Mouse (Mus musculus) forebrain, embryonic 11.5 days (tissue): ENCODE results near the gene 4930519G04Rik. TPM values are rescaled to one million over a fixed set of nuclear protein-coding genes. Genes with fewer than 3 reads are reported as not detected.

Experiments used
- ATAC-seq: fragments of 200-750 bp; cut with Nextera tagmentation; replicated peaks from 2 replicates; pipeline ENCODE4 v1.8.0; 2017; ENCODE audit warnings: moderate TSS enrichment; ENCODE audit not compliant: low FRiP score
- DNase-seq: peaks from one replicate; pipeline ENCODE4 v3.0.0-alpha.2; 2017; ENCODE audit warnings: low spot score
- H3K27ac ChIP-seq: fragments of 300-500 bp; sonication (generic); 2 replicates; pipeline ENCODE4 v1.5.1; 2014; ENCODE audit warnings: low read depth, low read length
- H3K27me3 ChIP-seq: fragments of 300-500 bp; sonication (generic); 2 replicates; pipeline ENCODE4 v1.6.1; 2014; ENCODE audit warnings: mild to moderate bottlenecking, low read length, mixed read lengths; ENCODE audit not compliant: control insufficient read depth, insufficient read depth
- H3K36me3 ChIP-seq: fragments of 300-500 bp; sonication (generic); 2 replicates; pipeline ENCODE4 v1.6.1; 2014; ENCODE audit warnings: mild to moderate bottlenecking, low read length, moderate library complexity, mixed read lengths; ENCODE audit not compliant: control insufficient read depth, insufficient read depth
- H3K4me1 ChIP-seq: fragments of 300-500 bp; sonication (generic); replicated peaks from 2 replicates; pipeline ENCODE4 v1.6.1; 2014; ENCODE audit warnings: low read length, mixed read lengths; ENCODE audit not compliant: control insufficient read depth, insufficient read depth
- H3K4me2 ChIP-seq: fragments of 300-500 bp; sonication (generic); 2 replicates; pipeline ENCODE4 v1.6.1; 2014; ENCODE audit warnings: low read depth, mild to moderate bottlenecking, low read length, moderate library complexity, mixed read lengths; ENCODE audit not compliant: severe bottlenecking
- H3K4me3 ChIP-seq: fragments of 300-500 bp; sonication (generic); 2 replicates; pipeline ENCODE4 v1.5.1; 2014; ENCODE audit warnings: low read depth, low read length
- H3K9ac ChIP-seq: fragments of 300-500 bp; sonication (generic); 2 replicates; pipeline ENCODE4 v1.6.1; 2014; ENCODE audit warnings: low read length
- H3K9me3 ChIP-seq: fragments of 300-500 bp; sonication (generic); 2 replicates; pipeline ENCODE4 v1.6.1; 2016; ENCODE audit warnings: low read length, mixed read lengths; ENCODE audit not compliant: control insufficient read depth
- WGBS: fragments of 180-500 bp; shearing (Covaris S2); extraction: QIAGEN DNeasy Blood & Tissue Kit; methylation state at CpG from one replicate; pipeline ENCODE4 v1.1.7; 2014; 5-methylcytosine and 5-hydroxymethylcytosine counted together
- microRNA-seq: library from miRNA; unstranded; fragments of <30 nt; microRNA quantifications from one replicate; pipeline ENCODE4, GENCODE M21; 2016; ENCODE audit not compliant: insufficient number of aligned reads
- polyA plus RNA-seq: library from polyadenylated mRNA; unstranded; fragments of >200 nt; fragmentation: Nextera tagmentation; extraction: Ambion mirVana; gene quantifications from 2 replicates; pipeline ENCODE4 v1.2.1, GENCODE M21; 2014

4930519G04Rik gene
- polyA plus RNA-seq, 1 experiment from 2014 or later = not detected

- H3K9ac ChIP-seq = no peak overlapping the region
- H3K36me3 ChIP-seq = no peaks in the 10 kb centered on the region
- no peak overlapping the region for H3K4me3 ChIP-seq
- WGBS = 70% methylated on average over 10 of the region's 10 CpGs
- no peaks in the 10 kb centered on the region for H3K9me3 ChIP-seq
- no peaks in the 10 kb centered on the region for H3K27me3 ChIP-seq
- no peak overlapping the region for H3K27ac ChIP-seq
- DNase-seq (no peak), ATAC-seq (0 out of 2 replicates have a peak, but pooled peaks have one; percentile 65)
- no peaks in the 10 kb centered on the region for H3K4me1 ChIP-seq
- H3K4me2 ChIP-seq = no peak overlapping the region
Measured at GRCm38 (mm10) chr5:114922366-114922731, 68.9 kb downstream of the 4930519G04Rik start.

GRCm38 (mm10) chr5:114922998-114923473, 69.6 kb downstream of the 4930519G04Rik start, which contains the start of gene Oasl1:
TSS of gene Oasl1 (plus strand) at chr5:114923240.
- no peak for DNase-seq
- no peaks in the 10 kb centered on the region for H3K27me3 ChIP-seq
- no peak within 1 kb of the TSS for H3K9ac ChIP-seq
- H3K4me1 ChIP-seq = no peaks in the 10 kb centered on the region
- WGBS = 70% methylated on average over 15 of the region's 15 CpGs
- no peaks in the 10 kb centered on the region for H3K36me3 ChIP-seq
- H3K9me3 ChIP-seq = no peaks in the 10 kb centered on the region
- no peak within 1 kb of the TSS for H3K4me3 ChIP-seq
- no peak within 1 kb of the TSS for H3K27ac ChIP-seq
- no peak within 1 kb of the TSS for H3K4me2 ChIP-seq
- no peak for ATAC-seq

- Histone ChIP-seq H3K4me2 (no peak overlapping the region), H3K9me3 (no peaks in the 10 kb centered on the region)
- WGBS = 76% methylated on average over 1 of the region's 1 CpGs
Measured at GRCm38 (mm10) chr5:114926153-114926684, 72.8 kb downstream of the 4930519G04Rik start.

GRCm38 (mm10) chr5:114926753-114927152, 73.3 kb downstream of the 4930519G04Rik start:
- Histone ChIP-seq H3K9ac (no peak overlapping the region), H3K4me3 (no peak overlapping the region), H3K4me2 (no peak overlapping the region), H3K27ac (no peak overlapping the region), H3K36me3 (no peaks in the 10 kb centered on the region), H3K4me1 (no peaks in the 10 kb centered on the region), H3K27me3 (no peaks in the 10 kb centered on the region), H3K9me3 (no peaks in the 10 kb centered on the region)
- DNase-seq (no peak), ATAC-seq (no peak)
- WGBS = 86% methylated on average over 9 of the region's 9 CpGs

More at GRCm38 (mm10) chr5:114926153-114926684, 72.8 kb downstream of the 4930519G04Rik start:
- no peaks in the 10 kb centered on the region for H3K27me3 ChIP-seq
- H3K27ac ChIP-seq = no peak overlapping the region
- DNase-seq (no peak), ATAC-seq (no peak)
- no peaks in the 10 kb centered on the region for H3K36me3 ChIP-seq
- H3K9ac ChIP-seq = no peak overlapping the region
- H3K4me1 ChIP-seq = no peaks in the 10 kb centered on the region
- no peak overlapping the region for H3K4me3 ChIP-seq

GRCm38 (mm10) chr5:114931626-114932025, 78.2 kb downstream of the 4930519G04Rik start:
- 65% methylated on average over 5 of the region's 5 CpGs for WGBS

GRCm38 (mm10) chr5:114933206-114933605, 79.7 kb downstream of the 4930519G04Rik start:
- WGBS = 80% methylated on average over 8 of the region's 8 CpGs
- H3K27ac ChIP-seq = no peak overlapping the region
- DNase-seq = no peak
- H3K27me3 ChIP-seq = no peaks in the 10 kb centered on the region
- ATAC-seq = no peak
- H3K4me2 ChIP-seq = no peak overlapping the region
- no peaks in the 10 kb centered on the region for H3K4me1 ChIP-seq
- no peaks in the 10 kb centered on the region for H3K9me3 ChIP-seq
- H3K9ac ChIP-seq = no peak overlapping the region
- no peaks in the 10 kb centered on the region for H3K36me3 ChIP-seq
- no peak overlapping the region for H3K4me3 ChIP-seq

More at GRCm38 (mm10) chr5:114931626-114932025, 78.2 kb downstream of the 4930519G04Rik start:
- Histone ChIP-seq H3K4me1 (no peaks in the 10 kb centered on the region), H3K27ac (no peak overlapping the region), H3K4me3 (no peak overlapping the region), H3K36me3 (no peaks in the 10 kb centered on the region), H3K9me3 (no peaks in the 10 kb centered on the region), H3K9ac (no peak overlapping the region), H3K27me3 (no peaks in the 10 kb centered on the region), H3K4me2 (no peak overlapping the region)
- no peak for DNase-seq
- ATAC-seq = no peak

Small RNAs within 50 kb of the gene (microRNA-seq; reads per million reads assigned to microRNA genes)
- gene Mir6240 = 75.7 reads per million, percentile 31 among the genes with 10 or more reads in this experiment

Other genes with a start within 250 kb of the 4930519G04Rik start
- 0.17 and 0.53 TPM in 2 replicates for gene Trpv4, start 195.2 kb upstream of the 4930519G04Rik start, polyA plus RNA-seq
- gene Gltp, start 162.7 kb upstream of the 4930519G04Rik start, polyA plus RNA-seq = 78.3 and 81.9 TPM in 2 replicates
- 19.7 and 22.2 TPM in 2 replicates for gene Tchp, start 145.9 kb upstream of the 4930519G04Rik start, polyA plus RNA-seq
- 61.8 and 71.8 TPM in 2 replicates for gene Ankrd13a, start 79.0 kb upstream of the 4930519G04Rik start, polyA plus RNA-seq
- 39.3 and 41.5 TPM in 2 replicates for gene Git2, start 78.1 kb upstream of the 4930519G04Rik start, polyA plus RNA-seq
- gene 1500011B03Rik, start 30.2 kb upstream of the 4930519G04Rik start, polyA plus RNA-seq = 133 and 149 TPM in 2 replicates
- 0.39 and 0.40 TPM in 2 replicates for gene Gm9936, start 5.0 kb downstream of the 4930519G04Rik start, polyA plus RNA-seq
- 1.4 and 1.5 TPM in 2 replicates for gene Oasl2, start 43.3 kb downstream of the 4930519G04Rik start, polyA plus RNA-seq
- gene Oasl1, start 69.6 kb downstream of the 4930519G04Rik start, polyA plus RNA-seq = 0.20 TPM in 1 of 2 replicates, not detected in the other
- gene 2210016L21Rik, start 88.5 kb downstream of the 4930519G04Rik start, polyA plus RNA-seq = 49.8 and 51.5 TPM in 2 replicates
- gene Hnf1a, start 117.4 kb downstream of the 4930519G04Rik start, polyA plus RNA-seq = not detected in 2 replicates
- 31.7 and 39.5 TPM in 2 replicates for gene Sppl3, start 157.5 kb downstream of the 4930519G04Rik start, polyA plus RNA-seq
- 22.0 and 33.1 TPM in 2 replicates for gene Gm10401, start 244.6 kb downstream of the 4930519G04Rik start, polyA plus RNA-seq